In the genomic region with DNA sequence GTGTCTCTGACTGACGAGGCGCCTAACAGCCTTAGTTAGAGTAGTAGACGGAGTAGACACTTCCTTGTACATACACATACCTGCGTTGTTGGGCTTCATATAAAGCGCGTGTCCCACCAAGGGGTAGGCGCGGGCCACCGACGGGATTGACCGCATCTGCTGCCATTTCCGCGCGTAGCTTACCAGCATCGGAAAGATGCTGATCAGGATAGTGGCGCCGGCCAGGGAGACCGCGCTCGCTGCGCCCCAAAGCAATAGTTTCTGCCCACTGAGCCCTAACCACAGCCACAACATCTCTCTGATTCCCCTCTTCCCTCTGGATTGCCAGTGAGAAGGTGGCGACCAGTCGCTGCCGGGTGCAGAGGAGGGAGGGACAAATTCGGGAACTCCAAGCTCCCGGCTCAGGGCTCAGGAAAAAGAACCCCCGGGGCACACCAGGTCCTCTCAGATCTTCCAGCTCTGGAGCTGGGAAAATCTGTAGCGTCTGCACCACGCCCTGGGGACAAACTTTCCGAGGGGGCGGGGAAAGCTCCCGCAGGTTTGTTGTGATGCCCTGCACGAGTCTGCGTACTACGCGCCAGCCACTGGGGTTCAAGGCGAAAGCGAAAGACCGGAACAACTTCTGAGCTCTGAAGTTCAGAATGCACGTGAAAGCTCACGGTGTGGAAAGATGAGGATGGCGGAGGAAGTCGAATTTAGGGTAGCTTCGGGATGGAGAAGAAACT, we compare ENCODE assay signal across 8 mouse cellular contexts. TPM values are rescaled to one million over a fixed set of nuclear protein-coding genes. Genes with fewer than 3 reads are reported as not detected.
DNase-seq lines count a peak whose midpoint lies in the region; ATAC-seq lines count a peak whose summit lies in the region.

A gene (minus strand): TSS at position 532 of the 725 bp plus-strand sequence.

- peak; percentile 77; the same call in 1 of the 2 replicates for ATAC-seq in embryonic facial prominence, embryonic 12.5 days (ENCODE audit: insufficient number of reproducible peaks, insufficient read depth, low FRiP score, low TSS enrichment)
- ATAC-seq in liver, embryonic 11.5 days (replicated peaks; ENCODE audit: low FRiP score), result peak; percentile 68
- peak; percentile 87 for ATAC-seq in monocyte, adult 5-6 weeks (replicated peaks; ENCODE audit: insufficient number of reproducible peaks, low FRiP score, low TSS enrichment, poor library complexity, severe bottlenecking)

- H3K36me3 ChIP-seq in embryonic facial prominence, embryonic 12.5 days, result no peaks in the 10 kb centered on the region
- no peaks in the 10 kb centered on the region for H3K36me3 ChIP-seq in liver, embryonic 11.5 days (ENCODE audit: control insufficient read depth, insufficient read depth, low read length)

- peak; percentile 4 for DNase-seq in cerebellum, adult 11-12 months
- no peak for DNase-seq in cerebellum, adult 9-11 months
- DNase-seq in heart, adult 9 months (ENCODE audit: low spot score in 2 of 2), result peak; percentile 77 to 81
- DNase-seq in kidney, adult 9 months, result peak; percentile 71
- DNase-seq in liver, embryonic 11.5 days (ENCODE audit: low spot score), result peak; percentile 57
- peak; percentile 47 to 72 for DNase-seq in spleen, postnatal 4 days (ENCODE audit: low spot score in 2 of 2)

- H3K27me3 ChIP-seq in embryonic facial prominence, embryonic 12.5 days, result no peaks in the 10 kb centered on the region
- no peaks in the 10 kb centered on the region for H3K27me3 ChIP-seq in liver, embryonic 11.5 days (replicated peaks; ENCODE audit: control insufficient read depth, insufficient read depth, low read length)

- H3K27ac ChIP-seq in embryonic facial prominence, embryonic 12.5 days, result no peak within 1 kb of the TSS
- H3K27ac ChIP-seq in liver, embryonic 11.5 days (ENCODE audit: low read depth, low read length), result no peak within 1 kb of the TSS

- peak within 1 kb of the TSS; percentile 85 for H3K4me2 ChIP-seq in embryonic facial prominence, embryonic 12.5 days (replicated peaks)
- peak within 1 kb of the TSS; percentile 85 for H3K4me2 ChIP-seq in liver, embryonic 11.5 days

- peaks cover 3% of the 10 kb centered on the region; the same call in 1 of the 2 replicates for H3K4me1 ChIP-seq in embryonic facial prominence, embryonic 12.5 days
- H3K4me1 ChIP-seq in liver, embryonic 11.5 days (replicated peaks; ENCODE audit: control insufficient read depth, insufficient read depth, low read length), result peaks cover 2% of the 10 kb centered on the region; the same call in 1 of the 2 replicates

- H3K4me3 ChIP-seq in embryonic facial prominence, embryonic 12.5 days, result peak within 1 kb of the TSS; percentile 66
- peak within 1 kb of the TSS; percentile 63 for H3K4me3 ChIP-seq in liver, embryonic 11.5 days (ENCODE audit: low read depth, low read length)

- H3K9me3 ChIP-seq in embryonic facial prominence, embryonic 12.5 days, result no peaks in the 10 kb centered on the region
- no peaks in the 10 kb centered on the region for H3K9me3 ChIP-seq in liver, embryonic 11.5 days (ENCODE audit: control insufficient read depth, low read length)

- under 1% methylated on average over 44 of the region's 44 CpGs for WGBS in embryonic facial prominence, embryonic 12.5 days
- 1% methylated on average over 44 of the region's 44 CpGs for WGBS in liver, embryonic 11.5 days

- peak within 1 kb of the TSS; percentile 53 for H3K9ac ChIP-seq in embryonic facial prominence, embryonic 12.5 days
- peak within 1 kb of the TSS; percentile 48 for H3K9ac ChIP-seq in liver, embryonic 11.5 days (ENCODE audit: low read depth, low read length)

RNA-seq across cellular contexts. Expression of the gene that starts here (rescaled TPM):
- 1.3 and 1.8 TPM in 2 replicates for polyA plus RNA-seq in embryonic facial prominence, embryonic 12.5 days (2016; fragmentation: Nextera tagmentation; extraction: Ambion mirVana)
- 1.7 and 1.9 TPM in 2 replicates for polyA plus RNA-seq in liver, embryonic 11.5 days (2014; fragmentation: Nextera tagmentation; extraction: Ambion mirVana)
- total RNA-seq in monocyte, adult 5-6 weeks (2017), result 35.5 to 50.5 TPM (median 44.3 TPM) in 3 replicates
